Mouse (Mus musculus): ENCODE measurements at regions not wholly inside any gene's neighbourhood (a gene's known extent, or its start where the extent isn't known, plus 50 kb on each side); places are given as distances from the start of the nearest gene placed in this dataset.

- Histone ChIP-seq H3K36me3 (ENCODE audit: control insufficient read depth, insufficient read depth) (no peaks in the 10 kb centered on the region), H3K4me2 (replicated peaks; ENCODE audit: low read depth) (no peak overlapping the region), H3K27ac (ENCODE audit: low read depth, low read length) (no peak overlapping the region), H3K9ac (ENCODE audit: low read depth, low read length) (no peak overlapping the region), H3K4me3 (ENCODE audit: low read depth, low read length) (no peak overlapping the region), H3K9me3 (ENCODE audit: control insufficient read depth) (no peaks in the 10 kb centered on the region), H3K4me1 (replicated peaks; ENCODE audit: control insufficient read depth, insufficient read depth, low read length) (0 out of 2 replicates have a peak, but pooled peaks cover 2% of the 10 kb centered on the region), H3K27me3 (replicated peaks; ENCODE audit: control insufficient read depth, insufficient read depth, low read length) (no peaks in the 10 kb centered on the region)
- no peak for TF ChIP-seq CTCF (IDR thresholded peaks at IDR 0.05; ENCODE audit: low read depth)
- ATAC-seq, result no peak
- 36% methylated on average over 12 of the region's 12 CpGs for WGBS
Measured at GRCm38 (mm10) chr3:52840160-52840953, 176.7 kb downstream of the Cog6 start.

- Histone ChIP-seq H3K36me3 (ENCODE audit: control insufficient read depth, insufficient read depth) (no peaks in the 10 kb centered on the region), H3K9me3 (ENCODE audit: control insufficient read depth) (no peaks in the 10 kb centered on the region), H3K27ac (ENCODE audit: low read depth, low read length) (no peak overlapping the region), H3K4me2 (replicated peaks; ENCODE audit: low read depth) (no peak overlapping the region), H3K27me3 (replicated peaks; ENCODE audit: control insufficient read depth, insufficient read depth, low read length) (no peaks in the 10 kb centered on the region), H3K9ac (ENCODE audit: low read depth, low read length) (no peak overlapping the region), H3K4me3 (ENCODE audit: low read depth, low read length) (no peak overlapping the region), H3K4me1 (replicated peaks; ENCODE audit: control insufficient read depth, insufficient read depth, low read length) (0 out of 2 replicates have a peak, but pooled peaks cover 2% of the 10 kb centered on the region)
- ATAC-seq, result no peak
- WGBS, result 80% methylated on average over 14 of the region's 14 CpGs
- TF ChIP-seq CTCF (IDR thresholded peaks at IDR 0.05; ENCODE audit: low read depth), result no peak
Measured at GRCm38 (mm10) chr3:52838020-52838419, 179.0 kb downstream of the Cog6 start.

- Histone ChIP-seq H3K4me3 (ENCODE audit: low read depth, low read length) (no peak overlapping the region), H3K9me3 (ENCODE audit: control insufficient read depth) (no peaks in the 10 kb centered on the region), H3K4me1 (replicated peaks; ENCODE audit: control insufficient read depth, insufficient read depth, low read length) (0 out of 2 replicates have a peak, but pooled peaks cover 2% of the 10 kb centered on the region), H3K27ac (ENCODE audit: low read depth, low read length) (no peak overlapping the region), H3K36me3 (ENCODE audit: control insufficient read depth, insufficient read depth) (no peaks in the 10 kb centered on the region), H3K4me2 (replicated peaks; ENCODE audit: low read depth) (no peak overlapping the region), H3K27me3 (replicated peaks; ENCODE audit: control insufficient read depth, insufficient read depth, low read length) (no peaks in the 10 kb centered on the region), H3K9ac (ENCODE audit: low read depth, low read length) (no peak overlapping the region)
- no peak for ATAC-seq
- no peak for TF ChIP-seq CTCF (IDR thresholded peaks at IDR 0.05; ENCODE audit: low read depth)
- 57% methylated on average over 4 of the region's 4 CpGs for WGBS
Measured at GRCm38 (mm10) chr3:52837527-52837926, 179.5 kb downstream of the Cog6 start.

- no peaks in the 10 kb centered on the region for H3K27me3 ChIP-seq (replicated peaks; ENCODE audit: control insufficient read depth, insufficient read depth, low read length)
- no peaks in the 10 kb centered on the region for H3K9me3 ChIP-seq (ENCODE audit: control insufficient read depth)
- no peak for ATAC-seq
- TF ChIP-seq CTCF (IDR thresholded peaks at IDR 0.05; ENCODE audit: low read depth), result no peak
- 42% methylated on average over 8 of the region's 8 CpGs for WGBS
- H3K27ac ChIP-seq (ENCODE audit: low read depth, low read length), result no peak overlapping the region
- H3K4me3 ChIP-seq (ENCODE audit: low read depth, low read length), result no peak overlapping the region
- H3K36me3 ChIP-seq (ENCODE audit: control insufficient read depth, insufficient read depth), result no peaks in the 10 kb centered on the region
- 0 out of 2 replicates have a peak, but pooled peaks cover 2% of the 10 kb centered on the region for H3K4me1 ChIP-seq (replicated peaks; ENCODE audit: control insufficient read depth, insufficient read depth, low read length)
- H3K9ac ChIP-seq (ENCODE audit: low read depth, low read length), result no peak overlapping the region
- H3K4me2 ChIP-seq (replicated peaks; ENCODE audit: low read depth), result no peak overlapping the region
Measured at GRCm38 (mm10) chr3:52836780-52837179, 180.3 kb downstream of the Cog6 start.

- Histone ChIP-seq H3K9ac (ENCODE audit: low read depth, low read length) (no peak overlapping the region), H3K27ac (ENCODE audit: low read depth, low read length) (no peak overlapping the region), H3K9me3 (ENCODE audit: control insufficient read depth) (no peaks in the 10 kb centered on the region), H3K27me3 (replicated peaks; ENCODE audit: control insufficient read depth, insufficient read depth, low read length) (no peaks in the 10 kb centered on the region), H3K4me3 (ENCODE audit: low read depth, low read length) (no peak overlapping the region), H3K4me1 (replicated peaks; ENCODE audit: control insufficient read depth, insufficient read depth, low read length) (no peaks in the 10 kb centered on the region), H3K36me3 (ENCODE audit: control insufficient read depth, insufficient read depth) (no peaks in the 10 kb centered on the region), H3K4me2 (replicated peaks; ENCODE audit: low read depth) (no peak overlapping the region)
- TF ChIP-seq CTCF (IDR thresholded peaks at IDR 0.05; ENCODE audit: low read depth), result no peak
- ATAC-seq, result no peak
- WGBS, result 84% methylated on average over 5 of the region's 5 CpGs
Measured at GRCm38 (mm10) chr3:52832421-52832820, 184.6 kb downstream of the Cog6 start.

GRCm38 (mm10) chr3:52831986-52832385 is 185.1 kb downstream of the Cog6 start:
- Histone ChIP-seq H3K4me3 (ENCODE audit: low read depth, low read length) (no peak overlapping the region), H3K9ac (ENCODE audit: low read depth, low read length) (no peak overlapping the region), H3K27me3 (replicated peaks; ENCODE audit: control insufficient read depth, insufficient read depth, low read length) (no peaks in the 10 kb centered on the region), H3K36me3 (ENCODE audit: control insufficient read depth, insufficient read depth) (no peaks in the 10 kb centered on the region), H3K4me2 (replicated peaks; ENCODE audit: low read depth) (no peak overlapping the region), H3K27ac (ENCODE audit: low read depth, low read length) (no peak overlapping the region), H3K4me1 (replicated peaks; ENCODE audit: control insufficient read depth, insufficient read depth, low read length) (no peaks in the 10 kb centered on the region), H3K9me3 (ENCODE audit: control insufficient read depth) (no peaks in the 10 kb centered on the region)
- 79% methylated on average over 1 of the region's 1 CpGs for WGBS
- ATAC-seq, result no peak
- TF ChIP-seq CTCF (IDR thresholded peaks at IDR 0.05; ENCODE audit: low read depth), result no peak
